Comparison of ENCODE assay signal across 8 mouse cellular contexts in the genomic region with DNA sequence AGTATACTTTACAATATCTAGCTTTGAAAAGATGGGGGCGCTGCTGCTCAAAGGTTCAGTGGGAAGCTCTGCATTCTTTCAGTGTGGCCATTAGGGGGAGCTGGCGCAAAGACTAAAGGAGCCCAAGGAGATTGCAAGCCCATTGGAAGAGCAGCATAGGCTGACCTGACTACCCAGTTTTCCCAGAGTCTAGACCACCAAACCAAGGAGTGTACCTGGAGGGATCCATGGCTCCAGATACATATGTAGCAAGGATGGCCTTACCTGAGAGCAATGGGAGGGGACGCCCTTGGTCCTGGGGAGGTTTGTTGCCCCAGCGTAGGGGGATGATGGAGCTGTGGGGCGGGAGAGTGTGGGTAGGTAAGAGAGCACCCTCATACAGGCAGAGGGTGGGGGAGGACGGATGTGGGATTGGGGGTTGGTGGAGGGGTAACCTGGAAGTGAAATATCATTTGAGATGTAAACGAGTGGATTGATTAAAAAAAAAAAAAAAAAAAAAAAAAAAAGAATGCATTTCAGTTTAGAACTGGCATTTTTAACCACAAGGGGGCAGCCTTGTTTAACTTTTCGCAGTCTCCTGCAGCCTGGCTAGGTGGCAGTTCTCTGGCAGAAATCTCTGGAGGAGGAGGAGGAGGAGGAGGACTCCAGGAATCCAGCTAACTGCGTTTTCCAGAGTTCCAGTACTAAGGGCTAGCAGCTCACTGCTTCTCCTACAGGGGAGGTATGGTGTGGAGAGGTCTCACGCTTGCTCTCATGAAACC. TPM values are rescaled to one million over a fixed set of nuclear protein-coding genes. Genes with fewer than 3 reads are reported as not detected.
DNase-seq lines count a peak whose midpoint lies in the region; ATAC-seq and TF ChIP-seq lines count a peak whose summit lies in the region.

No protein-coding gene starts in this region.

- 24% methylated on average over 10 of the region's 10 CpGs for WGBS in forebrain, postnatal 0 days
- 20% methylated on average over 10 of the region's 10 CpGs for WGBS in hindbrain, embryonic 13.5 days

- no peaks in the 10 kb centered on the region for H3K4me1 ChIP-seq in forebrain, postnatal 0 days (ENCODE audit: insufficient read depth)
- H3K4me1 ChIP-seq in hindbrain, embryonic 13.5 days (replicated peaks): peaks cover 2% of the 10 kb centered on the region

- no peaks in the 10 kb centered on the region for H3K36me3 ChIP-seq in forebrain, postnatal 0 days (ENCODE audit: insufficient read depth)
- no peaks in the 10 kb centered on the region for H3K36me3 ChIP-seq in hindbrain, embryonic 13.5 days

- no peaks in the 10 kb centered on the region for H3K9me3 ChIP-seq in forebrain, postnatal 0 days (ENCODE audit: low read length)
- no peaks in the 10 kb centered on the region for H3K9me3 ChIP-seq in hindbrain, embryonic 13.5 days

- DNase-seq in Patski (ENCODE audit: low read depth, low spot score): no peak
- peak; percentile 68 for DNase-seq in cerebellum, adult 8-10 months
- peak; percentile 92 for DNase-seq in forebrain, postnatal 0 days
- DNase-seq in layer of hippocampus, postnatal 14 days (ENCODE audit: low spot score in 2 of 2): peak; percentile 60 to 84
- peak; percentile 83 for DNase-seq in lung, postnatal 10 days
- peak; percentile 90 for DNase-seq in retina, embryonic 14.5 days (ENCODE audit: low spot score)
- peak; percentile 28 to 48 for DNase-seq in urinary bladder, postnatal 36 days (ENCODE audit: low spot score in 2 of 2)

- CTCF ChIA-PET in Patski (lab: Charles Lee): interaction anchor here (0.7 to 2.0 kb wide), 13 partner anchors 8 to 1795 kb away, joined by 3 to 8 read pairs (median 3); partner anchors contain the start of gene Tom1l1

- in situ Hi-C loops in Patski (cut with MboI; ENCODE audit: low pct_unique_long_range_greater_than_20kb): no loop called here

- H3K4me3 ChIP-seq in forebrain, postnatal 0 days (ENCODE audit: low read depth, low read length): 0 out of 2 replicates have a peak overlapping the region, but pooled peaks have one; percentile 16
- H3K4me3 ChIP-seq in hindbrain, embryonic 13.5 days: peak overlapping the region; percentile 8; the same call in 1 of the 2 replicates

- peak; percentile 99 for ATAC-seq in Patski
- ATAC-seq in forebrain, postnatal 0 days: peak; percentile 91
- peak; percentile 89 for ATAC-seq in hindbrain, embryonic 13.5 days (ENCODE audit: low FRiP score)

- no peak overlapping the region for H3K27ac ChIP-seq in forebrain, postnatal 0 days (ENCODE audit: low read depth, low read length)
- H3K27ac ChIP-seq in hindbrain, embryonic 13.5 days: no peak overlapping the region

- POLR2A ChIA-PET in Patski (lab: Charles Lee): interaction anchor here (0.7 kb wide), 2 partner anchors 25 to 839 kb away, joined by 4 to 8 read pairs; no protein-coding TSS in a partner anchor

- peak; percentile 95 for TF ChIP-seq CTCF in Patski (IDR thresholded peaks at IDR 0.05)
- peak; percentile 93 for TF ChIP-seq CTCF in forebrain, postnatal 0 days (IDR thresholded peaks at IDR 0.05; ENCODE audit: low read depth)

- H3K4me2 ChIP-seq in forebrain, postnatal 0 days (ENCODE audit: low read depth): peak overlapping the region; percentile 45
- H3K4me2 ChIP-seq in hindbrain, embryonic 13.5 days: peak overlapping the region; percentile 45

- H3K9ac ChIP-seq in forebrain, postnatal 0 days: no peak overlapping the region
- H3K9ac ChIP-seq in hindbrain, embryonic 13.5 days: no peak overlapping the region

- H3K27me3 ChIP-seq in Patski: peaks cover 39% of the 10 kb centered on the region
- H3K27me3 ChIP-seq in forebrain, postnatal 0 days (ENCODE audit: insufficient read depth, low read length): no peaks in the 10 kb centered on the region
- no peaks in the 10 kb centered on the region for H3K27me3 ChIP-seq in hindbrain, embryonic 13.5 days

RNA-seq across cellular contexts. Expression of gene Tom1l1, which starts 9.5 kb away (rescaled TPM):
- polyA plus RNA-seq in Patski (2021): 36.7 TPM
- 11.5 and 12.5 TPM in 2 replicates for total RNA-seq in forebrain, postnatal 0 days (2014; rRNA removed)
- polyA plus RNA-seq in forebrain, postnatal 0 days (2015; fragmentation: Nextera tagmentation; extraction: Ambion mirVana): 12.5 and 16.2 TPM in 2 replicates
- 15.0 and 17.6 TPM in 2 replicates for polyA plus RNA-seq in hindbrain, embryonic 13.5 days (2015; fragmentation: Nextera tagmentation; extraction: Ambion mirVana)
- total RNA-seq in layer of hippocampus, postnatal 14 days (2021): 10 to 100 TPM; 21.0 to 22.6 TPM

RNA-seq across cellular contexts. Expression of gene Cox11, which starts 59.7 kb away (rescaled TPM):
- polyA plus RNA-seq in Patski (2021): 22.4 TPM
- total RNA-seq in forebrain, postnatal 0 days (2014; rRNA removed): 21.4 and 22.5 TPM in 2 replicates
- 30.9 and 36.9 TPM in 2 replicates for polyA plus RNA-seq in forebrain, postnatal 0 days (2015; fragmentation: Nextera tagmentation; extraction: Ambion mirVana)
- 36.4 and 38.2 TPM in 2 replicates for polyA plus RNA-seq in hindbrain, embryonic 13.5 days (2015; fragmentation: Nextera tagmentation; extraction: Ambion mirVana)
- 10 to 100 TPM; 21.5 to 27.0 TPM for total RNA-seq in layer of hippocampus, postnatal 14 days (2021)

RNA-seq across cellular contexts. Expression of gene Stxbp4, which starts 59.8 kb away (rescaled TPM):
- polyA plus RNA-seq in Patski (2021): 21.3 TPM
- total RNA-seq in forebrain, postnatal 0 days (2014; rRNA removed): 9.2 and 10.5 TPM in 2 replicates
- 4.2 and 8.1 TPM in 2 replicates for polyA plus RNA-seq in forebrain, postnatal 0 days (2015; fragmentation: Nextera tagmentation; extraction: Ambion mirVana)
- polyA plus RNA-seq in hindbrain, embryonic 13.5 days (2015; fragmentation: Nextera tagmentation; extraction: Ambion mirVana): 23.5 and 25.7 TPM in 2 replicates
- 10 to 100 TPM in 1 of 2 experiments, 1 to 10 TPM in 1; 9.4 to 12.2 TPM for total RNA-seq in layer of hippocampus, postnatal 14 days (2021)
